Mouse (Mus musculus) adrenal gland, postnatal 14 days (tissue): Measurements from ENCODE around the gene Olfr592. TPM values are rescaled to one million over a fixed set of nuclear protein-coding genes. Genes with fewer than 3 reads are reported as not detected.
"Not testable (repeated sequence)": the region's sequence is repeated elsewhere in the genome, so short reads cannot be mapped to it uniquely, and the experiment has no call there.

Experiments used
- DNase-seq: peaks from one replicate; pipeline ENCODE4 v3.0.0; 2021; ENCODE audit warnings: mixed read lengths
- long read RNA-seq, 2 experiments: library from polyadenylated mRNA; stranded (forward); transcript quantifications; one replicate each; pipeline ENCODE4 v2.0.0; 2021
- total RNA-seq: library from RNA; stranded (reverse); gene quantifications from 2 replicates; pipeline ENCODE4 v1.2.3, GENCODE M21; 2021

The Olfr592 gene
- not detected in 2 replicates for total RNA-seq
- long read RNA-seq, experiment 1: 0 reads
- long read RNA-seq, experiment 2: 0 reads

- DNase-seq: not testable (repeated sequence)
These were observed at the start of gene Olfr592 for GRCm38 (mm10) chr7:103184503-103184902. Olfr592 (plus strand) TSS chr7:103184803.

GRCm38 (mm10) chr7:103140579-103140978, 44.0 kb upstream of the Olfr592 start, which contains the start of gene Olfr588-ps1:
Olfr588-ps1 (plus strand) TSS chr7:103140879.
- DNase-seq: no peak

- DNase-seq: no peak
These were observed 28.3 kb upstream of the Olfr592 start, which contains the start of gene Olfr589 for GRCm38 (mm10) chr7:103156256-103156655. Olfr589 (minus strand) TSS chr7:103156356.

- DNase-seq: no peak
These were observed 14.9 kb upstream of the Olfr592 start for GRCm38 (mm10) chr7:103169697-103170096.

- no peak for DNase-seq
These were observed 6.4 kb upstream of the Olfr592 start, which contains the start of gene Olfr591 for GRCm38 (mm10) chr7:103178240-103178639. Olfr591 (minus strand) TSS chr7:103178340.

- no peak for DNase-seq
These were observed 27.0 kb downstream of the Olfr592 start, which contains the start of gene Olfr593 for GRCm38 (mm10) chr7:103211562-103211961. Olfr593 (plus strand) TSS chr7:103211862.

- not testable (repeated sequence) for DNase-seq
These were observed 27.4 kb downstream of the Olfr592 start for GRCm38 (mm10) chr7:103212050-103212449.

GRCm38 (mm10) chr7:103216696-103217095, 32.1 kb downstream of the Olfr592 start, which contains the start of gene Olfr594:
Olfr594 (plus strand) TSS chr7:103216996.
- no peak for DNase-seq

Other genes with a start within 250 kb of the Olfr592 start
- gene Olfr573-ps1, start 242.2 kb upstream of the Olfr592 start, total RNA-seq: not detected in 2 replicates
- gene Olfr574, start 236.3 kb upstream of the Olfr592 start, total RNA-seq: not detected in 2 replicates
- gene Olfr575, start 226.0 kb upstream of the Olfr592 start, total RNA-seq: not detected in 2 replicates
- gene Olfr576, start 222.1 kb upstream of the Olfr592 start, total RNA-seq: not detected in 2 replicates
- gene Olfr577, start 208.9 kb upstream of the Olfr592 start, total RNA-seq: not detected in 2 replicates
- gene Olfr578, start 195.5 kb upstream of the Olfr592 start, total RNA-seq: not detected in 2 replicates
- gene Olfr582, start 146.8 kb upstream of the Olfr592 start, total RNA-seq: not detected in 2 replicates
- gene Olfr583, start 133.5 kb upstream of the Olfr592 start, total RNA-seq: not detected in 2 replicates
- gene Olfr584, start 102.9 kb upstream of the Olfr592 start, total RNA-seq: not detected in 2 replicates
- gene Olfr585, start 87.1 kb upstream of the Olfr592 start, total RNA-seq: not detected in 2 replicates
- gene Olfr586, start 59.2 kb upstream of the Olfr592 start, total RNA-seq: not detected in 2 replicates
- not detected in 2 replicates for gene Olfr588-ps1, start 43.9 kb upstream of the Olfr592 start, total RNA-seq
- not detected in 2 replicates for gene Olfr589, start 28.4 kb upstream of the Olfr592 start, total RNA-seq
- not detected in 2 replicates for gene Olfr591, start 6.5 kb upstream of the Olfr592 start, total RNA-seq
- not detected in 2 replicates for gene Olfr593, start 27.1 kb downstream of the Olfr592 start, total RNA-seq
- gene Olfr594, start 32.2 kb downstream of the Olfr592 start, total RNA-seq: not detected in 2 replicates
- gene Usp17ld, start 67.7 kb downstream of the Olfr592 start, total RNA-seq: not detected in 2 replicates
- not detected in 2 replicates for gene Olfr596, start 120.8 kb downstream of the Olfr592 start, total RNA-seq
- gene Olfr597, start 131.5 kb downstream of the Olfr592 start, total RNA-seq: not detected in 2 replicates
- gene Olfr598, start 138.8 kb downstream of the Olfr592 start, total RNA-seq: not detected in 2 replicates
- not detected in 2 replicates for gene Olfr599, start 151.1 kb downstream of the Olfr592 start, total RNA-seq
- not detected in 2 replicates for gene Olfr600, start 164.9 kb downstream of the Olfr592 start, total RNA-seq
- not detected in 2 replicates for gene Olfr601, start 177.9 kb downstream of the Olfr592 start, total RNA-seq
- not detected in 2 replicates for gene Olfr603, start 201.4 kb downstream of the Olfr592 start, total RNA-seq
- gene Usp17lc, start 230.3 kb downstream of the Olfr592 start, total RNA-seq: not detected in 2 replicates